Mouse (Mus musculus): ENCODE results near the gene Iqca.
A peak's percentile ranks its signal among the peaks of the same experiment; 100 is the strongest.

The Iqca gene

DNA sequence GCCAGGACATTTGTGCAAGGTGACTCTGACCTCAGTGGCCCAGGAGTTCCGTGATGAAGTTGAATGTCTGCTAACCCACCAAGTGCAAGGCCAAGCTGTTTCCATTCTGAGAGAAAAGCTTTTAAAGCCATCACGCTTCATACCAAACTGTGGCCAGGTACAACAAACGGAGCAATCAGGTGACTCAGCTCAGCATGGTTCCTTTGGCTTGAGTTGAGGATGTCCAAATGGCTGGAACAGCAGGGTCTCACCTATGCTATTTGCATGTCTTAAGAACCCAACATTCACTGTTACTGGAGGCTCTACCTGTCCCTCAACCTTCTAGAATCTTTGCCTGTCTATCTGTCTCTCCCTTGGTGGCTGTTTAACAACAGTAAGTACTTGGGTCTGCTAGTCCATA, 93.1 kb downstream of the Iqca start:
- no peak for DNase-seq (ENCODE audit: low read depth)

DNA sequence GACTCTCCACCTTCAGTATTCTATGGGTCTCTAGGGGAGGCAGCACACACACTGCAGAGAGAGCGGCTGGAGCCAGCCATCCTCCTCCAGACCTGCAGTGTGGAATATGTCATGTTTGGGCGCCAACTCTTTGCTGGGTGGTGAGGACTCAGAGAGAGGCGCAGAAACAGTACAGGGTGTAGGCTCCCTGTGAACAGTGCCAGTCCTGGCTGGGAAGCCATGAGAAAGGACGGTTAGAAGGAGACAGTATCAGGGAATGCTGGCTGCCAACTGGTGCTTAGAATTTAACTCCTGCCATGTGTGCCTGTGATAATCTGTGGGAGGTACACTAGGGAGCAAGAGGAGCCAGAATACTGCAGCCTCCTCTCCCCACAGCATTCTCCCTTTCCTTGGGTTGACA, 98.2 kb downstream of the Iqca start:
- DNase-seq (ENCODE audit: low read depth), result no peak

DNA sequence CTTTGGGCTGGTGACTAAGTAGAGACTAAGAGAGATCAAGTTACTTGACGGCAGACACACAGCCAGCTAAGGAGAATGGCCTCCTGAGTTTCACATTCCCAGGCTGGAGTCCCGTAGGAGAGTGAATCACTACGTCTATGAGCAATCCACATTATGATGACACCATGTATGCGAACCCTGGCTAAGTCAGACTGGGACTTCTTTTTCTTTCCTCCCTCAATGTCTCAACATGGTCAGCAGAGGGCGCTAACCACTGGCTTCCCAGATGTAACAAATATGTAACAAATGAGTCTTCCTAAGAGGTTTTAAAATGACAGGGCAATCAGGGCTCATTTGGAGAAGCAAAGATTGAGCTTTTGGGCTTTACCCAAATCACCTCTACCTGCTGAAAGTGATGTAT, 101.9 kb downstream of the Iqca start:
- DNase-seq (ENCODE audit: low read depth), result peak; percentile 97

DNA sequence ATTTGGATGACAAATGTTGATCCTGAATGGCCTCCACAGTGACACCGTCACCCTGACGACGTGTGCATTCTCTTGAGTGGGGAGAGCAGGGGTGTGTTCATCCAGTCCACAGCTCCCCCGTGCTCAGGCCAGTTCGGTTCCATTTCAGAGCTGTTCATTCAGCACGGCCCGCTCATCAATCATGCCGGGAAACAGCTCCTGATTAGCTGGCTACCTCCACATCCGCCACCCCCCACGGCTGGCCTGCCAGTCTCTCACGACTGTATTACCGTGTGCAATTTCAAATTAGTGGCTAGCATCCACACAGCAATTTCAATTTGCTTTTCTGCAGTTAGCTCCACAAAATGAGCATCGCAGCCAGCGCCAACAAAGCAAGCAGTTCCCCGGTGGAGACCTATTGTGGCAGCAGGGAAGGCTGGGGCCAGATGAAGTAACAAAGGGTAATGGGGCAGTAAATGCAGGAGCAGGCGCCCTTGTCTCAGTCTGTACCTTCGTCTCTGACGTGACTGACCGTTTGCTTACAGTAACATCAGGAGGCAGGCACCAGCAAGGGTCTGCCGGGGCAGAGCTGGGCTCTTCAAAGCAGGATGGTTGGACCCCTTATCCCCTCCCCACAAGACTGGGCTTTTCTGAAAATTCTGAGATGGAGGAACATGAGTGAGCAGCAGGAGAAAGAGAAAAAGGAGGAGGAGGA, 103.0 kb downstream of the Iqca start:
- DNase-seq (ENCODE audit: low read depth), result no peak

DNA sequence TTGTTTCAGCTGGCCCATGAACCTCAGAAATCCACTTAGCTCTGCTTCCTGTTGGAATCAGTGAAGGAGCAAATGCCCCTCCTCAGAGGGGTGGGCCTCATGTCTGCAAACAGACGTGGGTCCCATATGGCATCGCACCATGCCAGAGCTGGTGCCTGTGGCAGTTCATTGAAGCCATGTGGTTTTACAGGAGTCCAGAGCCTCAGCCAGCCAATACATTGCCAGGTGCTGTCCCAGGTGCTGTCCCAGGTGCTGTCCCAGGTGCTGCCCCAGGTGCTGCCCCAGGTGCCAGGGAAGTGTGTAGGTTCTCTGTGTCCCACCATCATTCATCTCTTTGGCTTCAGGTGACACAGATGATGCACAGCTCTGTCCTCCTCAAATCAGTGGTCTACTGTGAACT, 124.9 kb downstream of the Iqca start:
- DNase-seq (ENCODE audit: low read depth), result no peak

DNA sequence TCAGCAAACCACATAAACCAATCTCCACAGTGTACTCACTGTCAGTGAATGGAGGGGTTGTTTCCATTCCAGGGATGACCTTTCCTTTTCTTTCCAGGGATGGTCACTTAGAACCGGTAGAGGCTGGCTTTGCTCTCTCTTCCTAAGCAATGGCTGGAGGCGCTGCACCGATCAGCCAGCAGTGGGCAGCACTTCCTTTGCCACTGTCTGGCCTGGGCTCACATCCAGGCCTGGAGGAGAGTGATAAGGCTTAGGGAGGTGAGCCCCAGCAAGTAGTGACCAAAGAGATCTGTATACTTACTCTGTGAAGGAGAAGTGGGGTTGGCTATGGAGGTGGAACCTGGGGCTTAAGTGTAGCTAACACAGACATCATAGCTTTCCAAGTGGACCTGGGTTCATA, 126.3 kb downstream of the Iqca start:
- no peak for DNase-seq (ENCODE audit: low read depth)

DNA sequence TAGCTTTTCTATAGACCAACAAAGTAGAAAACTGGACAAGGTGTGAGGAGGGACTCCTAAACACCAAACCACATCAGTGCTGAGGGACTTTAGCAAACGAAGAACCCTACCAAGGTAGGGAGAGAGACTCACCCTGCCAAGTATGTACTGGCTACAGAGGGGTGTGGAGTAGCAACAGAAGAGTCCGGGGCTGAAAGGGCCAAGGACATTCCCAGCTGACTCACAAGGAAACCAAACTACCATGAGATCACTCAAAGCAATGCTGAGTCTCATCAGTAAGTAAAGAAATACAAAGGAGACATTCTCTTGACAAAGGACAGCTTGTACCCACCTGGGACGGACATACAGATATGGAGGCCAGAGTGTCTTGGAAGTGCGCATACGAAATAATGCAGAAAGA, 132.9 kb downstream of the Iqca start:
- DNase-seq (ENCODE audit: low read depth), result no peak

DNA sequence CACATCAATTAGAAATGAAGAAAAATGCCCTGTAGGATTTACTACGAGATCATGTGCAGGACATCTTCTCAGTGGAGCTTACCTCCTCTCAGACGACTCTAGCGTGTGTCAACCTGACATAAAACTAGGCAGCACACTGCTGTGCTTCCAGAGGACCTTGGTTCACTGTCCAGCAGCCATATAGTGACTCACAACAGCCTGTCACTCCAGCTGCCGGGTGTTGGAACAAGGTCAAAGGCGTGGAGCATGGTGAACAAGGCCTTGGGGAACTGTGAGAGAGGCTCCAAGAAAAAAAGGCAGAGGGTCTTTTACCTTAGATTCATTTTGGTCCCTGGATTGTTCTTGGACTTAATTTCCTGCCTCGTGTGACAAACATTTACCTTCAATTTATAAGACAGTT, 135.1 kb downstream of the Iqca start:
- no peak for DNase-seq (ENCODE audit: low read depth)

DNA sequence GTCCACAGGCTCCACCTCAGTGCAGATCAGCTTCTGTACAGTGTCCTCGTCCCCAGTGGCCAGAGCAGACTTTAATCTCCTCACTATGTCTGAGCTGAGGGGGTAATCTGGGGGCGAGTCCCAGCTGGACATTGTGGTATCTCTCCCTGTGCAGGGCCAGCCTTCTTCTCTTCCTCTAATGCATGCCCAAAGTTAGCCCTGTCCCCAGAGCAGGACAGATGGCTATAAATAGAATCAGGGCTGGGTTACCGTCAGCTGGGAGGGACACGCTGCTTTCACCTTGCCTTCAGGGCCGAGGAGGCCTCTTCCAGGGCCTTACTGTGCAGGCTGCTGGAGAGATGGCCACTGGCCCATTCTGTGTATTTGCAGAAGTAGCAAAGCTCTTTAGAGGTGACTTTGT, 138.8 kb downstream of the Iqca start, which contains the start of gene Asb18:
Gene Asb18, minus strand, starts transcription at position 221 of the 400 bp plus-strand sequence.
- no peak for DNase-seq (ENCODE audit: low read depth)

DNA sequence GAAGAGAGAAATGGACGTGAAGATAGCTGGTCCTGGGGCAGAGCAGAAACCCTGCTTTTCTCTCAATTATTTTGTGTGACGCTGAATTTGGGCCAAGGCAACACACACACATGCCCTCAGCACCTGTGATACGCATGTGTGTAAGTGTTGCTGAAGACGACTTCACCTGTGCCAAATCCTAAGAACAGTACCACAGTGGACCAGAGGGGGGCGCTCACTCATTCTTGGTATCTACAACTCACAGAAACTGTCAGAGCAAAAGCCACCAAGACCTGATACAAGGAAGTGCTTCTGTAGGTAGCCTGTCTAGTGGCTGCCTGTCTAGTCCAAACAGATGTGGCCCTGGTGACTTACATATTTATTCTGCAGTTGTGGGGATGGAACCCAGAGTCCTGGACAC, 139.9 kb downstream of the Iqca start:
- no peak for DNase-seq (ENCODE audit: low read depth)

DNA sequence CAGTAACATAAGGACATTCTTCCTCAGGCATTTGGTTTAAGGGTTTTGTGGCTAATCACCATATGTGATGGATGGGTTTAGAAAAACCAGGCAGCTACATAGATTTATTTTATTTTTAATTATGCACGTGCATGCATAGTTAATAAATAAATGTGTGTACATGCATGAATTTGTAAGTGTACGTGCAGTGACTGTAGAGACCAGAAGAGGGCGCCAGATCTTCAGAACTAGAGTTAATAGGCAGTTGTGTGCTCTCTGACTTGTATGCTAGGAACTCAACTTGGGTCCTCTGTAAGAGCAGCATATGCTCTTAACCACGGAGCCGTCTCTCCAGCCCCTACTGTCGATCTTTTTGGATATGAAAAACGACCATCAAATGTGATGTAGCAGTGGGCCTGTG, 140.4 kb downstream of the Iqca start:
- no peak for DNase-seq (ENCODE audit: low read depth)

DNA sequence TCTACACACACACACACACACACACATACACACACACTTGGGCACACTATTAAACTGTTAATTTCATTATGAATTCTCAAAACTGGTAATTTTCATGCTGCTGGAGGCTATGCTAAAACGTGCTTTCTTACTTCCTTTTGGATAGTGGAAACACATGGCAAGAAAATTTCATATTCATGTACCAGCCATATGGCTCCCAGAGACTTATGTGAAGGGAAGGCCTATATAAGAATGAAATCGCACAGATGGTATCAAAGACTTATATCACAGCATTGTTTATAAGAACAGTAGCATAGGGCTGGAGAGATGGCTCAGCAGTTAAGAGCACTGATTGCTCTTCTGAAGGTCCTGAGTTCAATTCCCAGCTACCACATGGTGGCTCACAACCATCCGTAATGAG, 141.0 kb downstream of the Iqca start:
- no peak for DNase-seq (ENCODE audit: low read depth)

DNA sequence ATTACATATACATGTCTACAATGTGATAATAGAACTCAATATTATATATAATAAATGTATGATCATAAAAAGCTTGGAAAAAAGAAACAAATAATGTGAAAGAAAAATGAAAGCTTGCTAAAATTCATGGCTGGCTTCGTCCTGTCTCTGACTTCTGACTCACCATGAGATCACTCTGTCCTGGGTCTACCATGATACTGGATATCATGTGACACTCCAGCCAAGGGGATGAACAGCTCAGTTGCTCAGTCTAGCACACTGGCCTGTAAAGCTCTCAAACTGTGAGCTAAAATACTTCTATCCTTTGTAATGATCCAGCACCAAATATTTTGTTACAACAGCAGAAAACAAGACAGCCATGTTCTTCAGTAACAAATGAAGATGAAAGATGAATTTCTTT, 143.1 kb downstream of the Iqca start:
- DNase-seq (ENCODE audit: low read depth), result no peak

DNA sequence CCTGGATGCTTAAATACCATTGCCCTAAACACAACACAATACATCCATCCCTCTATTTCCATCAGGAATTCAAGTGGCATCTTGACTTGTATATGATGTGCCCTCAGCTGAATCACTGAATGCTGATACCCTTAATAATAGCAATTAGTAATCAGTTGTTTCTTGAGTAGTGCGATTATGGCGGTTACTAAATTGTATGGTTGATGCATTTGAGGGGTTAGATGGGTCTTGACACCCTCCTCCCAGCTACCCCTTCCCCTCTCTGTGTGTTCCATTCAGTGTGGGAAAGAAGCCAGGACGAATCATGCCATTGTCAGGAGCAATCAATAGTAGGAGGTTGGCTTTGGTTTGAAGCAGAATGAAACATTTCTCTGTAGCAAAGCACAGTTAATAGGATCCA, 144.0 kb downstream of the Iqca start:
- DNase-seq (ENCODE audit: low read depth), result no peak

DNA sequence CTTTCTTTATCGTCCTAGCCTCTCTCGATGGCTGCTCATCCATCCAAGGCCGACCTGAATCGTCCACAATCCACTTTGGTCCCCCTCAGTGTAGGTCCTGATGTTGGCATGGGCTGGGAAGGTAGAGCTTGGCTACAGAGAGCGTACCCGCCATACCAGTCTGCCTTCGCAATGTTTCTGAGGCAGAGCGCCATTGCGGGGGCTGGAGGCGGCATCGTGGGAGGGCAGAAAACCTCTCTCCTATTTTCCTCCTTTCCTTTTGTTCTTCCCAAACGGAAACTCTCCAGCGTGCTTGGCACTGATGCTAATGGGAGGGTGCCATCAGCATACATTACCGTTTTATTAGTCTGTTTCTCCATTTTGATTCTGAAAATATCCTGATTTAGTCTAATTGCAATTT, 146.5 kb downstream of the Iqca start:
- DNase-seq (ENCODE audit: low read depth), result no peak

DNA sequence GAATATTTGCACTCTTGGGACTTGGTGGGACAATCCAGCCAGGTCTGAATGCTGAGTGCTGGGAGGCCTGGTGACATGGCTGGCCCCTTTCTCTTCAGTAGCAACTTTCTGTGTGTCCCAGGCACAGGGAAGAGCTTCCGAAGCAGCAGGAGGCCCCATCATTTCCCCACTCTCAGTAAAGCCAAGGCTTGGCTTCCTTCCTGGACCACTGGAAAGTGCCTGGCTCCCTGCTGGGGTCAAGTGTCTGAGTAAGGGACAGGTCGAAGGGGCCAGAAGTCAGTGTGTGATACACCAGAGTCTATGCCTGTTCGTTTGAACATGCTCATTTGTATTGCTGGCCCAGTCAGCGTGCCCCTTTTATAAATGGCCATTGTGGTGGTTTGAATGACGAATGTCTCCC, 152.2 kb downstream of the Iqca start:
- DNase-seq (ENCODE audit: low read depth), result no peak

DNA sequence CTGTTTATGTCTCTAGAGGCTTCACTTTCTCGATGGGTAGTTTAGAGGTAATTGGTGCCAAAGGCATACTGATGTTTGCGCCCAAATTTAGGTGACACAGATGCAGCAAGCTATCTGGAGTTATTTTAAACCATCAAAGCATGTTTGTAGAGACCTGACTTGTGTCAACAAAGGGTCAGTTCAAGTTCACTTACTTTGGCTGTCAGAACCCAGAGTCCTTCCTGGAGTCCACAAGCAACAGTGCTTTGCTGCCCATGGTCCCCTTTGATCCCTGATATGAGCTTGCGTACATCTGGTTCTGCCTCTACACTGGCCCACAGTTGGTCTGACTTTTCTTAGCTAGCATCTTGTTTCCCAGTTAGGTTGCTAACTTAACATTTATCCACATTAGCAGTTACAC, 153.3 kb downstream of the Iqca start:
- no peak for DNase-seq (ENCODE audit: low read depth)

DNA sequence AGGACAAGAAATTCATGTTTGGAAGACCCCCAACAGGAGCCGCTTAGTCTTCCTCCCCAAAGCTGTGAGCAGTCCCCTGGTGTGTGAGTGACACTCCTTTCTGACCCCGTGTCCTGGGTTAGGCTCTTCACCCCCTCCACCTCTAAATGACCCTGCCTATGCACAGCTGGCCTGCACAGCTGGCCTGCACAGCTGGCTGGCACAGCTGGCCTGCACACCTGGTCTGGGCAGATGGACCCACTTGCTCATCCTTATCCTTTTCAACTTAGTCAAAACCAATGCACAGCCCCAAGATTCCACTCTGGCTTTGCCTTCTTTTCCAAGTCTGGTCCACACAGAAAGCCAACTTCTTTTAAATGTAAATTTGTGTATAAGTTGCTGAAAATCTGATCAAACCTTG, 154.5 kb downstream of the Iqca start:
- DNase-seq (ENCODE audit: low read depth), result no peak

DNA sequence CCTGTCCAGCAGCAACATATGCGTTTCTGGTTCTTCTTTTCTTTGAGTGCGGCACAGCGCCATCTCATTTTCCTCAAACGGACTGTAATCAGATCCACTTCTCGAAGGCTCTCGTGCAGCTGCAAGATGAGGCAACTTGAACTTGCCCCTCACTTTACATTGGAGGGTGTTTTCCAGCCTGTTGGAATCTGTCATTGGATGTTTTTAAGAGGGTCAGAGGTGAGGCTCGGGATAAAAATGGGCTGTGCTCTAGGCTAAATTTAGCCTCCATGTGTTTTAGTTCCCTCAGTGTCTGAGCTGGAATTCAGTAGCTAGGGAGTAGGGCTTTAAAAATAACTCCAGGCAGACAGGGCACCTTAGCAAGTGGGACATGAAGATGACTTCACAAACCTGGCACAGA, 155.1 kb downstream of the Iqca start:
- DNase-seq (ENCODE audit: low read depth), result no peak

DNA sequence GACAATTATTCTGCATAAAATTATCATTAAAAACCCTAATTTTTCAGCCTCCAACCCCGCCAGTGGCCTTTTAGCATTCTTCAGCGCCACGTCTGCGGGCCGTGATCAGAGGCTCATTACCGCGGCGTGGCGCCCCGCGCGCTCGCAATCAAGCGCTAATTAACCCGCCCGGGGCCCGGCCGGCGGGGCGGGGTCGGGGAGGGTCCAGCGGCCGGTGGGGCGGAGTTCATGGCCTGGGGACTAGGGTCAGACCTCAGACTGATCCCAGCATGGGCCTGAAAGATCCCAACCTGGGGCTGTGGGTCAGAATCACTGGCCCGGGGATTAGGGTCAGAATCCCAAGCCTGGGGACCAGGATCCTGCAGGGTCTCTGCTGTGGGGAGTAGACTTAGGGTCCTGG, 160.9 kb downstream of the Iqca start:
- no peak for DNase-seq (ENCODE audit: low read depth)
